Mouse (Mus musculus): Measurements from ENCODE around the gene A2ml1.
"Not testable (repeated sequence)": the region's sequence is repeated elsewhere in the genome, so short reads cannot be mapped to it uniquely, and the experiment has no call there.

A2ml1 gene

GRCm38 (mm10) chr6:128581508-128581907, at the start of gene A2ml1:
Gene A2ml1, minus strand, starts transcription at chr6:128581608.
- no peak for DNase-seq (ENCODE audit: low read depth)

- DNase-seq (ENCODE audit: low read depth): peak; percentile 46
Measured at GRCm38 (mm10) chr6:128629771-128630739, 48.6 kb upstream of the A2ml1 start.

- not testable (repeated sequence) for DNase-seq (ENCODE audit: low read depth)
Measured at GRCm38 (mm10) chr6:128625246-128625645, 43.8 kb upstream of the A2ml1 start.

GRCm38 (mm10) chr6:128624425-128624824, 43.0 kb upstream of the A2ml1 start:
- DNase-seq (ENCODE audit: low read depth): no peak

GRCm38 (mm10) chr6:128623433-128623832, 42.0 kb upstream of the A2ml1 start, which contains the start of gene Klrb1a:
Gene Klrb1a, minus strand, starts transcription at chr6:128623533.
- not testable (repeated sequence) for DNase-seq (ENCODE audit: low read depth)

GRCm38 (mm10) chr6:128622733-128623132, 41.3 kb upstream of the A2ml1 start:
- DNase-seq (ENCODE audit: low read depth): no peak

- no peak for DNase-seq (ENCODE audit: low read depth)
Measured at GRCm38 (mm10) chr6:128606350-128606749, 24.9 kb upstream of the A2ml1 start.

- peak; percentile 49 for DNase-seq (ENCODE audit: low read depth)
Measured at GRCm38 (mm10) chr6:128604512-128604911, 23.1 kb upstream of the A2ml1 start.

GRCm38 (mm10) chr6:128602463-128603201, 21.2 kb upstream of the A2ml1 start:
- no peak for DNase-seq (ENCODE audit: low read depth)

GRCm38 (mm10) chr6:128602026-128602425, 20.6 kb upstream of the A2ml1 start:
- DNase-seq (ENCODE audit: low read depth): no peak

- no peak for DNase-seq (ENCODE audit: low read depth)
Measured at GRCm38 (mm10) chr6:128599555-128599954, 18.1 kb upstream of the A2ml1 start.

- no peak for DNase-seq (ENCODE audit: low read depth)
Measured at GRCm38 (mm10) chr6:128598256-128599047, 17.0 kb upstream of the A2ml1 start.

- DNase-seq (ENCODE audit: low read depth): no peak
Measured at GRCm38 (mm10) chr6:128597121-128597522, 15.7 kb upstream of the A2ml1 start.

GRCm38 (mm10) chr6:128594651-128595050, 13.2 kb upstream of the A2ml1 start:
- DNase-seq (ENCODE audit: low read depth): no peak

- DNase-seq (ENCODE audit: low read depth): no peak
Measured at GRCm38 (mm10) chr6:128589426-128589825, 8.0 kb upstream of the A2ml1 start.

- DNase-seq (ENCODE audit: low read depth): no peak
Measured at GRCm38 (mm10) chr6:128587619-128588018, 6.2 kb upstream of the A2ml1 start.

- no peak for DNase-seq (ENCODE audit: low read depth)
Measured at GRCm38 (mm10) chr6:128585642-128586245, 4.3 kb upstream of the A2ml1 start.

GRCm38 (mm10) chr6:128584070-128584660, 2.8 kb upstream of the A2ml1 start:
- DNase-seq (ENCODE audit: low read depth): no peak

- DNase-seq (ENCODE audit: low read depth): no peak
Measured at GRCm38 (mm10) chr6:128577301-128577700, 4.1 kb downstream of the A2ml1 start.

- no peak for DNase-seq (ENCODE audit: low read depth)
Measured at GRCm38 (mm10) chr6:128566589-128566988, 14.8 kb downstream of the A2ml1 start.

- DNase-seq (ENCODE audit: low read depth): no peak
Measured at GRCm38 (mm10) chr6:128554049-128554448, 27.4 kb downstream of the A2ml1 start.

Measured in induced T-regulatory cell, adult 2 months (primary cell).